8 mouse cellular contexts compared by ENCODE assay signal in the genomic region with DNA sequence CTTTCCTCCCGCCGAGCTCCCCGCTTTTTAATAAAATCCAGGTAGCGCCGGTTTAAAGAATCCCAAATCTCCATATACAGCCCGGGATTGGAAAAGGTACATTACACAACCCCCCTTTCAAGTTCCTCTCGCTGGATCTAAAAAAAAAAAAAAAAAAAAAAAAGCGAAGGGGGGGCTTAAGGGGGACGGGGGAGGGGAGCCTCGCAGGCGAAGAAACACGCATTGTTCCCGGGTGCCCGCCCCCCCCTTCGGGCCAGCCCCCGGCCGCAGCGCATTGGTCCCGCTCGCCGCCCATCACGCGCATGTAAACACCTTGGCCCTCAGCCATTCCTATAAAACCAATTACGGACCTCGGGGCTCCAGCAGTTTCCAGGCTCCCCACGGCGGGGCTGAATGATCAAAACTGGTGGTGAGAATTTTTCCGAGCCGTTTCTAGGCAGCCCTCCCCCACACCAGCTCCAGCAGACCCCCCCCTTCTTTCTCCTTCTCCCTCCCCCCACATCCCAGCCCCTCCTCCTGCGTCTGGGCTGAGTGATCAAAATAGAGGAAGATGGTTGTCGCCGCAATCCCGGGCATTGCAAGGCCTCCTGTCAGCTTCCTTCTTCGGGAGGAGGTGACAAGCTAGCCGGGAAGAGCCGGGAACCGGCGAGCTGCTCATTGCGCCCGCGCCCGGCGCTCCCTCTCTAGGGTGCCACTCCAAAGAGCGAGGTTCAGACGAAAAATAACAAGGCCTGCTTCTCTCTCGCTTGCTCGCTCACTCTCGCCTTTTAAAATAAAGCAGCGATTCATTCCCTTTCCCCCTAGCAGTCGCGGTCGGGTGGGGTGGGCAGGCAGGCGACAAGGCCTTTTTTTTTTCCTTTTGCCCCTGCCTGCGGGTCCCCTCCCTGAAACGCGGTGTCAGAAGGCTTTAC. TPM values are rescaled to one million over a fixed set of nuclear protein-coding genes. Genes with fewer than 3 reads are reported as not detected.
DNase-seq lines count a peak whose midpoint lies in the region; ATAC-seq lines count a peak whose summit lies in the region.

A gene (minus strand): TSS at position 139 of the 911 bp plus-strand sequence.

- intact Hi-C loops in left cerebral cortex, postnatal 10 days (cut with DNase I), result loop anchor here (5.0 kb wide), 1 partner anchor 90 kb away; a partner anchor contains a TSS

- peak within 1 kb of the TSS; percentile 100 for H3K27ac ChIP-seq in intestine, embryonic 14.5 days (ENCODE audit: low read depth)

- no peaks in the 10 kb centered on the region for H3K9me3 ChIP-seq in intestine, embryonic 14.5 days (ENCODE audit: control insufficient read depth, low read length)

- H3K4me2 ChIP-seq in intestine, embryonic 14.5 days (ENCODE audit: low read length), result peak within 1 kb of the TSS; percentile 98

- peak within 1 kb of the TSS; percentile 65 for H3K4me3 ChIP-seq in intestine, embryonic 14.5 days (ENCODE audit: low read depth, low read length)

- peak; percentile 59 for ATAC-seq in intestine, embryonic 14.5 days (replicated peaks; ENCODE audit: low FRiP score, low TSS enrichment, low read depth)
- peak; percentile 39 for ATAC-seq in megakaryocyte progenitor cell, adult 5-6 weeks (replicated peaks; ENCODE audit: poor library complexity)

- H3K9ac ChIP-seq in intestine, embryonic 14.5 days (ENCODE audit: low read length), result peak within 1 kb of the TSS; percentile 100

- DNase-seq in adrenal gland, adult 18-20 months (ENCODE audit: low spot score in 2 of 2), result peak; percentile 99 to 100
- DNase-seq in embryo, embryonic 10.5 days (ENCODE audit: low spot score), result peak; percentile 98
- DNase-seq in gastrocnemius, postnatal 25 days, result peak; percentile 98
- DNase-seq in intestine, embryonic 14.5 days (ENCODE audit: low spot score), result peak; percentile 99
- peak; percentile 99 to 100 for DNase-seq in left cerebral cortex, postnatal 10 days (ENCODE audit: extremely low spot score in 1 of 2, low spot score in 2 of 2)
- peak; percentile 99 for DNase-seq in right cerebral cortex, postnatal 14 days
- peak; percentile 99 for DNase-seq in urinary bladder, postnatal 4 days (ENCODE audit: low spot score in 2 of 2)

- H3K4me1 ChIP-seq in intestine, embryonic 14.5 days (replicated peaks; ENCODE audit: control insufficient read depth, insufficient read depth, low read length), result peaks cover 9% of the 10 kb centered on the region

- H3K36me3 ChIP-seq in intestine, embryonic 14.5 days (ENCODE audit: control insufficient read depth, insufficient read depth, low read length), result no peaks in the 10 kb centered on the region

- no peaks in the 10 kb centered on the region for H3K27me3 ChIP-seq in intestine, embryonic 14.5 days (replicated peaks; ENCODE audit: control insufficient read depth, insufficient read depth, low read length)

- under 1% methylated on average over 54 of the region's 56 CpGs for whole genome bisulfite sequencing in intestine, embryonic 14.5 days

RNA-seq across cellular contexts. Expression of the gene that starts here (rescaled TPM):
- total RNA-seq in adrenal gland, adult 18-20 months (2021), result 10 to 100 TPM; 46.4 to 57.7 TPM
- total RNA-seq in gastrocnemius, postnatal 25 days (2021), result 10 to 100 TPM; 25.2 to 31.6 TPM
- polyA plus RNA-seq in intestine, embryonic 14.5 days (2014; fragmentation: Nextera tagmentation; extraction: Ambion mirVana), result 31.3 TPM in 2 replicates
- 100 to 1,000 TPM; 166 to 177 TPM for total RNA-seq in left cerebral cortex, postnatal 10 days (2021)
- 27.3 and 30.2 TPM in 2 replicates for total RNA-seq in megakaryocyte progenitor cell, adult 5-6 weeks (2015)
- 10.9 and 14.5 TPM in 2 replicates for total RNA-seq in megakaryocyte progenitor cell, adult 5-6 weeks (2017)

Comparison
In these comparisons a context has a peak if more than half of its experiments do, and no peak if none do; other contexts are left out.
1. Peak in every context shown above with its lines: DNase-seq, ATAC-seq, H3K4me3 ChIP-seq and H3K27ac ChIP-seq.